Mouse (Mus musculus) kidney, embryonic 14.5 days (tissue): ENCODE data around the gene Nup214. TPM values are rescaled to one million over a fixed set of nuclear protein-coding genes. Genes with fewer than 3 reads are reported as not detected.

Experiments used
- ATAC-seq: fragments of 200-750 bp; cut with Nextera tagmentation; 2 replicates; pipeline ENCODE4 v1.8.0; 2017; ENCODE audit warnings: moderate number of reproducible peaks, mild to moderate bottlenecking, moderate TSS enrichment, moderate library complexity; ENCODE audit not compliant: low FRiP score, low TSS enrichment
- H3K27ac ChIP-seq: fragments of 300-500 bp; sonication (generic); 2 replicates; pipeline ENCODE4 v1.5.1; 2014; ENCODE audit warnings: low read depth, mild to moderate bottlenecking, low read length, moderate library complexity, mixed read lengths
- H3K27me3 ChIP-seq: fragments of 300-500 bp; sonication (generic); 2 replicates; pipeline ENCODE4 v1.6.1; 2014; ENCODE audit warnings: mild to moderate bottlenecking, low read length; ENCODE audit not compliant: control insufficient read depth, insufficient read depth
- H3K36me3 ChIP-seq: fragments of 300-500 bp; sonication (generic); 2 replicates; pipeline ENCODE4 v1.6.1; 2014; ENCODE audit warnings: low read length, mixed read lengths; ENCODE audit not compliant: control insufficient read depth, insufficient read depth
- H3K4me1 ChIP-seq: fragments of 300-500 bp; sonication (generic); 2 replicates; pipeline ENCODE4 v1.6.1; 2014; ENCODE audit warnings: low read length, mixed read lengths; ENCODE audit not compliant: control insufficient read depth, insufficient read depth
- H3K4me2 ChIP-seq: fragments of 300-500 bp; sonication (generic); replicated peaks from 2 replicates; pipeline ENCODE4 v1.6.1; 2014; ENCODE audit warnings: low read depth, mild to moderate bottlenecking, low read length
- H3K4me3 ChIP-seq: fragments of 300-500 bp; sonication (generic); 2 replicates; pipeline ENCODE4 v1.5.1; 2014; ENCODE audit warnings: mild to moderate bottlenecking, low read length
- H3K9ac ChIP-seq: fragments of 300-500 bp; sonication (generic); 2 replicates; pipeline ENCODE4 v1.6.1; 2014; ENCODE audit warnings: low read depth, mild to moderate bottlenecking, low read length, moderate library complexity
- H3K9me3 ChIP-seq: fragments of 300-500 bp; sonication (generic); 2 replicates; pipeline ENCODE4 v1.6.1; 2016; ENCODE audit warnings: low read length; ENCODE audit not compliant: control insufficient read depth
- whole genome bisulfite sequencing: fragments of 180-500 bp; shearing (Covaris S2); extraction: QIAGEN DNeasy Blood & Tissue Kit; methylation state at CpG from one replicate; pipeline ENCODE4 v1.1.7; 2014; 5-methylcytosine and 5-hydroxymethylcytosine counted together
- polyA plus RNA-seq: library from polyadenylated mRNA; unstranded; fragments of >200 nt; fragmentation: Nextera tagmentation; extraction: Ambion mirVana; gene quantifications from 2 replicates; pipeline ENCODE4 v1.2.1, GENCODE M21; 2014

Gene Nup214
- polyA plus RNA-seq, 1 experiment from 2014 or later, result 97.4 TPM

DNA sequence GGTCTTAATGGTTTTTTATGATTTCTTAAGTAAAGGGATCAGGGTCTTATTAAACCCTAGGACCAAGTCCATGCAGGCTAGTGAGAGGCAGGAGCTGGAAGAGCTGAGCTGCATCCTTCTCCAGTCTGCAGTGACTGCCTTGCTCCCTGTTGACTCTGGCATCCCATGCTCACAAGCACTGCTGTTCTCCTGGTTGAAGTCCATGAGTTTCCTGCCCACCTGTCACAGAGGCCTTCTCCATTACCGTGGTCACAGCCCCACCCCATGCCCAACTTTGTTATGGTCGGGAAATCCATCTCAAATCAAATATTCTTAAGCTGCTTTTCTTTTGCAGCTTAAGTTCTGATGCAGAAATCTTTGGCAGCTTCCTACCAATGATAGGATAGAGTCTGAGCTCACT is 66.9 kb downstream of the Nup214 start:
- Histone ChIP-seq H3K9me3 (no peaks in the 10 kb centered on the region), H3K9ac (no peak overlapping the region), H3K27ac (no peak overlapping the region), H3K4me3 (no peak overlapping the region), H3K4me2 (no peak overlapping the region), H3K27me3 (no peaks in the 10 kb centered on the region), H3K4me1 (0 out of 2 replicates have a peak, but pooled peaks cover 2% of the 10 kb centered on the region), H3K36me3 (peaks cover 80% of the 10 kb centered on the region)
- no peak for ATAC-seq
- WGBS, result 97% methylated on average over 2 of the region's 2 CpGs

DNA sequence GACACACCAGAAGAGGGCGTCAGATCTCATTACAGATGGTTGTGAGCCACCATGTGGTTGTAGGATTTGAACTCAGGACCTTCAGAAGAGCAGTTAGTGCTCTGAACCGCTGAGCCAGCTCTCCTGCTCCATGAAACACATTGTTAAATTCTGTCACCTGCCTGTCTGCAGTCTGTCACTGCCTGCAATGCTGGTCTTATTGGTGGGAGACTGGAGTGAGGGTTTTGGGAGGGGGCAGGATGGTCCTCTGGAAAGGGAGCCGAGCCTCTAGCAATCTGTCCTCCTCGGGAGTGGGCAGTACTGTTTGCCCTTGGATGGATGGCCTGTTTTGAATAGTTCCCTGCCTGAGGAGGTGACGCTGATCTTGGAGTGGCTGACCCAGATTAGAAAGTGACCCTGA is 69.6 kb downstream of the Nup214 start:
- Histone ChIP-seq H3K27ac (no peak overlapping the region), H3K36me3 (peaks cover 77% of the 10 kb centered on the region), H3K9ac (no peak overlapping the region), H3K4me2 (no peak overlapping the region), H3K27me3 (no peaks in the 10 kb centered on the region), H3K9me3 (no peaks in the 10 kb centered on the region), H3K4me1 (0 out of 2 replicates have a peak, but pooled peaks cover 3% of the 10 kb centered on the region), H3K4me3 (no peak overlapping the region)
- no peak for ATAC-seq
- 73% methylated on average over 5 of the region's 5 CpGs for WGBS

DNA sequence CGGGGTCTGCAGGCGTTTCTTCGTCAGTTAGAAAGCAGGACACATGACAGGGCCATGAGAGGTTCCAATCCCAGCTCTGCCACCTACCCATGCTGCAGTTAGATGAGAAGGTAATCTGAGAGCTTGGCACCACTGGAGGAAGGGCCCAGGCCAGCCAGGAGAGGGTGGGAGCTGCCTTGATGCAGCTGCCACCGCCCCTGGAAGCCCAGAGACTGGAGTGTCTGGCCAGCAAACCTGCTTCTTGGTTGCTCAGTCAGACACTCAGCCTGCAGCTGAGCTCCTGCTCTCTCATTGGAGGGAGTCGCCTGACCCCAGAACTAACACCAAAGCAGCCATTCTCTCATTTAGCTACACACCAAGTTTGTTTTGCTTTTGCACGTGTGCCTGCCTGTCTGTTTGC is 71.1 kb downstream of the Nup214 start:
- Histone ChIP-seq H3K4me3 (no peak overlapping the region), H3K27ac (no peak overlapping the region), H3K36me3 (peaks cover 75% of the 10 kb centered on the region), H3K27me3 (no peaks in the 10 kb centered on the region), H3K4me2 (no peak overlapping the region), H3K9ac (no peak overlapping the region), H3K4me1 (0 out of 2 replicates have a peak, but pooled peaks cover 3% of the 10 kb centered on the region), H3K9me3 (no peaks in the 10 kb centered on the region)
- 50% methylated on average over 6 of the region's 6 CpGs for WGBS
- peak; percentile 74 for ATAC-seq

DNA sequence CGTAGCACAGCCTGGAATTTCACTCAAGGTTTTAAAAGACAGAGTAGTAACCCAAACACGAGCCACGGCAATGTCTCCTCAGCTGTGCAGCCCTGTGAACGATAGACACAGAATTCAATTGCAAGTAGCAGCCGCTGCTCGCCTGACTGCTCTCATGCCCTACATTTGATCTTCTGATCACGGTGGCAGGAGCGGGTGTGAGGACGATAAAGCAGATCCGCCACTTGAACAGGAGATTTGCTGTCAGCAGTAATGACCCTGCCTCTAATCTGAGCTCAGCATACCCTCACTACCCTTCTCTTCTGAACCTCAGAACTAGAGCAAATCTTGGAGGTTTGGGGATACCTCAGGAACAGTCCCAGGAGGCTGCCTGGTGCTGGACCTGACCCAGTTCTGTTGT is 71.8 kb downstream of the Nup214 start:
- 42% methylated on average over 10 of the region's 10 CpGs for WGBS
- H3K27ac ChIP-seq, result no peak overlapping the region
- ATAC-seq, result peak; percentile 48; the same call in 1 of the 2 replicates
- peaks cover 75% of the 10 kb centered on the region for H3K36me3 ChIP-seq
- H3K4me3 ChIP-seq, result no peak overlapping the region
- H3K4me2 ChIP-seq, result no peak overlapping the region
- no peaks in the 10 kb centered on the region for H3K27me3 ChIP-seq
- H3K9ac ChIP-seq, result no peak overlapping the region
- 0 out of 2 replicates have a peak, but pooled peaks cover 3% of the 10 kb centered on the region for H3K4me1 ChIP-seq
- no peaks in the 10 kb centered on the region for H3K9me3 ChIP-seq

DNA sequence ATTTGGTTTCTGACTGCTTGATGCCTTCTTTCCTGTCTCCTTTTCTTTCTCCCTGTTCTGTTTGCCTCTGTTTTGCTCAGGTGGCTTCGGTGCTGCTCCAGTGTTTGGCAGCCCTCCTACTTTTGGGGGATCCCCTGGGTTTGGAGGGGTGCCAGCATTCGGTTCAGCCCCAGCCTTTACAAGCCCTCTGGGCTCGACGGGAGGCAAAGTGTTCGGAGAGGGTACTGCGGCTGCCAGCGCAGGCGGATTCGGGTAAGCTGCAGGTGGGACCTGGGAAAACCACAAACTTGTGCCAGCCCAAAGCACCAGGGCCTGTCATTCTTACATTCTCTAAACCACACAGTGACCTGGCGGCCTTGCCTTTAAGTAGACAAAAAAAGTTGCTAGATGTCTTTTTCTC is 73.1 kb downstream of the Nup214 start:
- H3K36me3 ChIP-seq, result peaks cover 75% of the 10 kb centered on the region
- WGBS, result 94% methylated on average over 10 of the region's 10 CpGs
- H3K27ac ChIP-seq, result no peak overlapping the region
- no peak for ATAC-seq
- H3K9ac ChIP-seq, result no peak overlapping the region
- no peak overlapping the region for H3K4me3 ChIP-seq
- H3K4me1 ChIP-seq, result 0 out of 2 replicates have a peak, but pooled peaks cover 3% of the 10 kb centered on the region
- no peaks in the 10 kb centered on the region for H3K27me3 ChIP-seq
- no peaks in the 10 kb centered on the region for H3K9me3 ChIP-seq
- no peak overlapping the region for H3K4me2 ChIP-seq

DNA sequence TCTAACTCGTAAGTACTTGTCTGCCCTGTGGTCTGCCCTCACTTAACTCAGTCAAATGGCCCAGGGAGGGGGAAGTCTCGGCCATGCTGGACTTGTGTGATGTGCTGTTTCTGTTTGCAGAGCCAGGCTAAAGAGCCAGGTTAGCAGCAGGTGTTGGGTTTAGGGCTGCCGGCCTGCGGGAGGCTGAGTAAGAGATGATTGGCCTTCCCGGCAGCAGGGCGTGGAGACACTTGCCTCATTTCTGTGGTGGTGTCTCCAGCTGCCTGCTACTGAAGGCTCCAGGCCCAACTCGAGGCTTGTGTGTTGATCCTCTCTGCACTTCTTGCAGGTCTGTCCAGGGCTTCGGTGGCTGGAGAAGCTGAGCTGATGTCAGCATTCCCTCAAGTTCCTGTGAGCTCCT is 77.6 kb downstream of the Nup214 start:
- Histone ChIP-seq H3K9me3 (no peaks in the 10 kb centered on the region), H3K27ac (no peak overlapping the region), H3K4me2 (no peak overlapping the region), H3K4me3 (no peak overlapping the region), H3K9ac (no peak overlapping the region), H3K36me3 (peaks cover 53% of the 10 kb centered on the region), H3K4me1 (no peaks in the 10 kb centered on the region), H3K27me3 (no peaks in the 10 kb centered on the region)
- 82% methylated on average over 8 of the region's 8 CpGs for WGBS
- no peak for ATAC-seq

DNA sequence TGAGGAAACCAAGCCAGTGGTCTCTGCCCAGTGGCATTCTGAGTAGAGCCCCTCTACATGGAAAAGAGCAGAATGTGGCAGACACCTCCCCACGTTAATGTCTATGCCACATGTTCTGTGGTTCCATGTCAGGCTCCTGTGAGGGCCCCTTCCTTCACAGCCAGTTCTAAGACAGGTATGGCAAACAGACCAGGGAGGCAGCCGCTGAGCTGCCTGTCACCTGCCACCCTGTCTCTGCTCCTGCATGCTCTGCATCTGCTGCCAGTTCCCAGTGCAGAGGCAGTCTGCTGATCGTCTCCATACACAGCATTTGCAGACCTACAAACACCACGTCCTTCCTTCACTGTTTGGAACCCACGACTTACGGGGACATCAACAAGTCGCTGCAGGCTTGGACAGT is 78.2 kb downstream of the Nup214 start:
- Histone ChIP-seq H3K9me3 (no peaks in the 10 kb centered on the region), H3K9ac (no peak overlapping the region), H3K4me1 (no peaks in the 10 kb centered on the region), H3K27ac (no peak overlapping the region), H3K27me3 (no peaks in the 10 kb centered on the region), H3K4me3 (no peak overlapping the region), H3K4me2 (no peak overlapping the region), H3K36me3 (peaks cover 47% of the 10 kb centered on the region)
- no peak for ATAC-seq
- 94% methylated on average over 7 of the region's 7 CpGs for WGBS

DNA sequence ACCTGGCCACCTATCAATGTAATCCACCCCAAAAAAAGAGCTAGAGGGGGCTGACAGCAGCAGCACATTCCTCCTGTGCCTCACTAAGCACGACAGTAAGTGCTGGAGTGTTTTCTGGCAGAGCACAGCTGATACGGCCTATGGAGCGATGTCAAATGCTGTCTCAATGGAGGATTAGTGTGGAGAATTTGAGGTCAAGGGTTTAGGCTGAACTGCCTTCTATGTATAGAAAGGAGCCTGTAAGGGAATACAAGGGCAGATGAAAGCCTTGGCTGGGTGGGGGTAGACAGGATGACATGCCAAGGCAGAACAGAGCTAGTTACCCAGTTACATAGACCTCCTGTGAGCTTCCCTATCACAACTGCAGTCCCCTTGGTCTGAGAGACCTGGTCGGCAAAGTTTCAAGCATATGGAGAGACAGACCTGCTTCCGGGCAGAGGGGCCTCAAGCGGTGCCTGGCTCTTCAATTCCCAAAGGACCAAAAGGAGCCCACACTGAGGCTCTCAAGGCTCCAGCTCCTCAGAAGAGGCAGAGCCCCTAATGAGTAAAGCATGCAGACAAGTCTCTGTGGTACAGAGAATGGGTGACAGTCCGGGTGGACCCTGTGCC is 81.2 kb downstream of the Nup214 start:
- WGBS, result 74% methylated on average over 7 of the region's 7 CpGs
- Histone ChIP-seq H3K4me1 (no peaks in the 10 kb centered on the region), H3K36me3 (peaks cover 20% of the 10 kb centered on the region), H3K27ac (no peak overlapping the region), H3K4me2 (no peak overlapping the region), H3K27me3 (no peaks in the 10 kb centered on the region), H3K4me3 (no peak overlapping the region), H3K9me3 (no peaks in the 10 kb centered on the region), H3K9ac (no peak overlapping the region)
- no peak for ATAC-seq

DNA sequence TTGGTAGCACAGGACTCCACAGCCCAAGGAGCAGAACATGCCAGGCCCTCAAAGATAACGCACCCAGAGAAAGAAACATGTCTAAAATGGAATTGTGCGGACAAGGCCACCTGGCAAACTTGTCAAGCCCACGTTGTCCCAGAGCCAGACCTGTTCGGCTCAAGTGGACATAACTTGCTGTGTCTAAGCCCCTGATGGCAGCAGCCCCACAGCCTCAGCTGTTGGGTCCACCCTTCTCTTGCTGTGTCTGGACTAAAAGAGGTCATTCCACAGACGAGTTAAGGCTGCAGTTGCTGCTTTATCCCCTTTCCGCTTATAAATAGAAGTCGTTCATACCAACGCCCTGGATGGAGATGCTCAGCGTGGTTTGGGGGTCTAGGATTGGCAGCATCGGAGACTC is 82.3 kb downstream of the Nup214 start:
- Histone ChIP-seq H3K4me1 (no peaks in the 10 kb centered on the region), H3K27ac (no peak overlapping the region), H3K4me2 (no peak overlapping the region), H3K36me3 (peaks cover 11% of the 10 kb centered on the region), H3K27me3 (no peaks in the 10 kb centered on the region), H3K9me3 (no peaks in the 10 kb centered on the region), H3K4me3 (no peak overlapping the region), H3K9ac (no peak overlapping the region)
- WGBS, result 89% methylated on average over 10 of the region's 10 CpGs
- ATAC-seq, result no peak
